Mouse (Mus musculus) forebrain, embryonic 13.5 days (tissue): ENCODE measurements around the gene Gm17428. TPM values are rescaled to one million over a fixed set of nuclear protein-coding genes. Genes with fewer than 3 reads are reported as not detected.
A peak's percentile ranks its signal among the peaks of the same experiment; 100 is the strongest.

Experiments
- ATAC-seq: fragments of 200-750 bp; cut with Nextera tagmentation; 2 replicates; pipeline ENCODE4 v1.8.0; 2017
- H3K27ac ChIP-seq: fragments of 300-500 bp; sonication (generic); 2 replicates; pipeline ENCODE4 v1.5.1; 2015; ENCODE audit warnings: inconsistent platforms, mild to moderate bottlenecking, moderate library complexity
- H3K27me3 ChIP-seq: fragments of 300-500 bp; sonication (generic); 2 replicates; pipeline ENCODE4 v1.6.1; 2015; ENCODE audit warnings: mild to moderate bottlenecking, inconsistent platforms
- H3K36me3 ChIP-seq: fragments of 300-500 bp; sonication (generic); 2 replicates; pipeline ENCODE4 v1.6.1; 2015; ENCODE audit warnings: mild to moderate bottlenecking, inconsistent platforms; ENCODE audit not compliant: poor library complexity, severe bottlenecking
- H3K4me1 ChIP-seq: fragments of 300-500 bp; sonication (generic); 2 replicates; pipeline ENCODE4 v1.6.1; 2015; ENCODE audit warnings: inconsistent platforms
- H3K4me2 ChIP-seq: fragments of 300-500 bp; sonication (generic); 2 replicates; pipeline ENCODE4 v1.6.1; 2015; ENCODE audit warnings: inconsistent platforms, mild to moderate bottlenecking, moderate library complexity
- H3K4me3 ChIP-seq: fragments of 300-500 bp; sonication (generic); 2 replicates; pipeline ENCODE4 v1.5.1; 2015; ENCODE audit warnings: mild to moderate bottlenecking, inconsistent platforms
- H3K9ac ChIP-seq: fragments of 300-500 bp; sonication (generic); 2 replicates; pipeline ENCODE4 v1.6.1; 2015; ENCODE audit warnings: mild to moderate bottlenecking, inconsistent platforms
- H3K9me3 ChIP-seq: fragments of 300-500 bp; sonication (generic); replicated peaks from 2 replicates; pipeline ENCODE4 v1.6.1; 2016; ENCODE audit warnings: inconsistent platforms
- WGBS: fragments of 180-500 bp; shearing (Covaris S2); methylation state at CpG from one replicate; pipeline ENCODE4 v1.1.7; 2015; 5-methylcytosine and 5-hydroxymethylcytosine counted together
- polyA plus RNA-seq: library from polyadenylated mRNA; unstranded; fragments of >200 nt; fragmentation: Nextera tagmentation; extraction: Ambion mirVana; gene quantifications from 2 replicates; pipeline ENCODE4 v1.2.1, GENCODE M21; 2015

The Gm17428 gene
- polyA plus RNA-seq, 1 experiment from 2014 or later, result not detected

DNA sequence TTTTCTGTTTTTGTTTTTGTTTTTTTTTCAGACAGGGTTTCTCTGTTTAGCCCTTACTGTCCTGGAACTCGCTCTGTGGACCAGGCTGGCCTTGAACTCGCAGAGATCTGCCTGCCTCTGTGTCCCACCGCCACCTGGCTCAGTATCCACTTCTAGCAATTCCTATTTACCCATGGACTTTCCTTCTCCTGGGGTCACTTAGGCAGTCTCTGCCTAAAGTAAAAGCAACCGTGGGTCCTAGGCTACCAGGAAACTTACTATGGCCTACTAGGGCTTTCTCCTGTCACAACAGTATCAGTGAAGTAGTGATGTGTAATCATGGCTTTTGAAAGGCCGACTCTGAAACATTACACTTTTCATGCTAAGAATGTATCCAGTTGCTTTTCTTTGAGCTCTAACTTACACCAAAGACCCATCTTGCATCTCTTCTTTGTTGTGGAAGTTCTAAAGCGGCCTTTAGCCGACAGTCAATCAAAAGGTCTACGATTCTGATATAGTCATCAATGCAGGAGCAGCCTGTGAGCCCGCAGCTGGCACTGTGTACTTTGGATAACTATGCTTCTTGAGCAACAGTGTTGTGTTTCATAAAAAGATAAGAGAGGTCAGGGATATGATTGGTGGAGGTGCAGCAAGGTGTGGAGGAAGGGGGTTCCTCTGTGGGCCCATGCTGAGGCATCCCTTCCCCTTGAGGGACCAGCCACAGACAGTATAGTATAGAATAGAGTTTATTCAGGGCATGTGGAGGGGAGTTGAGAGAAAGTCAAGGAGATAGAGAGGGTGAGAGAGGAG is 30.6 kb downstream of the Gm17428 start:
- ATAC-seq, result no peak
- H3K36me3 ChIP-seq, result no peaks in the 10 kb centered on the region
- peaks cover 24% of the 10 kb centered on the region for H3K4me1 ChIP-seq
- WGBS, result 88% methylated on average over 9 of the region's 9 CpGs
- no peak overlapping the region for H3K9ac ChIP-seq
- no peaks in the 10 kb centered on the region for H3K9me3 ChIP-seq
- no peak overlapping the region for H3K4me2 ChIP-seq
- no peak overlapping the region for H3K4me3 ChIP-seq
- no peak overlapping the region for H3K27ac ChIP-seq
- no peaks in the 10 kb centered on the region for H3K27me3 ChIP-seq

DNA sequence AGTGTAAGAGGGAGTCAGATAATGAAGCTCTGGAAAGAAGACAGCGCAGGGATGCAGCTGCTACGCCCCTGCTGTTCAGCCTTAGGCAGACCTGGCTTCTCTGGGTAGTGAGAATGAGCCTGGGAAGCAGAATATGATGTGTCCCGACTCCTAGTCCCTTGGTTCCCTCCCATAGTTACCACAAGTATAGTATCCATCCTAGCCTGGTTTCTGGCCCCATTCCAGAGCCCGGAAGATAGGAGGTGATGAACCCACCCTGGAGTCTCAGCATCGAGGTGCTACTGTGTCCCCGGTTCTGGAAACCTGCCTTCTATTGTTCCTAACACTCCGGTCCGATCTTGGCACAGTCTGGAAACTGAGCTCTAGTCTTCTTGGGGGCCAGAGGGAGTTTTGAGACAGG is 31.7 kb downstream of the Gm17428 start:
- Histone ChIP-seq H3K27ac (no peak overlapping the region), H3K9ac (no peak overlapping the region), H3K9me3 (no peaks in the 10 kb centered on the region), H3K4me1 (peaks cover 14% of the 10 kb centered on the region), H3K4me2 (no peak overlapping the region), H3K4me3 (no peak overlapping the region), H3K36me3 (no peaks in the 10 kb centered on the region), H3K27me3 (no peaks in the 10 kb centered on the region)
- 86% methylated on average over 8 of the region's 8 CpGs for WGBS
- no peak for ATAC-seq

DNA sequence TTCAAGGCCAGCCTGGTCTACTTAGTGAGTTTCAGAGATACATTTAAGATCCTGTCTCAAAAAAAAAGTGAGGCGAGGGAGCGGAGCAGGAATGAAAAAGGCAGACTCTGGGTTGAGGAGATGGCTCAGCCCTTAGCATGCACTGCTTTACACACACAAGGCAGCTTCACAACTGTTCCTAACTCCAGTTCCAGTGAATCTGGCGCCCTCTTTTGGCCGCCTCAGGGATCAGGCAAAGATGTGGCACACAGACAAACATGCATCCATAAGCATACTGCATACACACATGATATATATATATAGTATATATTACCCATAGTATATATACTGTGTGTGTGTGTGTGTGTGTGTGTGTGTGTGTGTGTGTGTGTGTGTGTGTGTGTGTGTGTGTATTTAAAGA is 34.4 kb downstream of the Gm17428 start:
- peaks cover 3% of the 10 kb centered on the region for H3K4me1 ChIP-seq
- H3K9ac ChIP-seq, result no peak overlapping the region
- no peak overlapping the region for H3K4me3 ChIP-seq
- H3K9me3 ChIP-seq, result no peaks in the 10 kb centered on the region
- no peaks in the 10 kb centered on the region for H3K36me3 ChIP-seq
- H3K27ac ChIP-seq, result no peak overlapping the region
- no peaks in the 10 kb centered on the region for H3K27me3 ChIP-seq
- no peak overlapping the region for H3K4me2 ChIP-seq
- no peak for ATAC-seq
- WGBS, result 59% methylated on average over 4 of the region's 4 CpGs

DNA sequence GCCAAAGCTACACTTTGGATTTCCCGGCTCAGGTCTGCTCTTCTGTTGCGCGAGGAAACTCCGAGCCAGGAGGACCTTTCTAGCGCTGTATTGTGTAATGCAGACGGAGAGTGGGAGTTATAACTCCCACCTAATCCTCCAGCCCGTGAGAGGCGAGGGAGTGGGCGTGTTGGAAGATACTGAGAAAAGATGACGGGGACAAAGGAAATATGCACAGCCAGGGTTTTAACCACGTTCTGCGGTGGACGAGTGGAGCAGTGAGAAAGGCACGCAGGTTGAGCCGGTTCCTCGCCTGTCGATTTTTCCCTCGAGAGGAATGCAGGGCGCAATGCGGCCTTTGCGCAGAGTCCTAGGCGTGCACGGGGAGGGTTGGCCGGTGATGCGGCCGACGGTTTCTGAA is 37.9 kb downstream of the Gm17428 start:
- Histone ChIP-seq H3K27ac (peak overlapping the region; percentile 92), H3K9ac (peak overlapping the region; percentile 76), H3K4me1 (peaks cover 11% of the 10 kb centered on the region), H3K9me3 (no peaks in the 10 kb centered on the region), H3K27me3 (no peaks in the 10 kb centered on the region), H3K4me2 (peak overlapping the region; percentile 67), H3K4me3 (peak overlapping the region; percentile 81), H3K36me3 (peaks cover 18% of the 10 kb centered on the region)
- peak; percentile 64 for ATAC-seq
- 0% methylated on average over 27 of the region's 27 CpGs for WGBS

DNA sequence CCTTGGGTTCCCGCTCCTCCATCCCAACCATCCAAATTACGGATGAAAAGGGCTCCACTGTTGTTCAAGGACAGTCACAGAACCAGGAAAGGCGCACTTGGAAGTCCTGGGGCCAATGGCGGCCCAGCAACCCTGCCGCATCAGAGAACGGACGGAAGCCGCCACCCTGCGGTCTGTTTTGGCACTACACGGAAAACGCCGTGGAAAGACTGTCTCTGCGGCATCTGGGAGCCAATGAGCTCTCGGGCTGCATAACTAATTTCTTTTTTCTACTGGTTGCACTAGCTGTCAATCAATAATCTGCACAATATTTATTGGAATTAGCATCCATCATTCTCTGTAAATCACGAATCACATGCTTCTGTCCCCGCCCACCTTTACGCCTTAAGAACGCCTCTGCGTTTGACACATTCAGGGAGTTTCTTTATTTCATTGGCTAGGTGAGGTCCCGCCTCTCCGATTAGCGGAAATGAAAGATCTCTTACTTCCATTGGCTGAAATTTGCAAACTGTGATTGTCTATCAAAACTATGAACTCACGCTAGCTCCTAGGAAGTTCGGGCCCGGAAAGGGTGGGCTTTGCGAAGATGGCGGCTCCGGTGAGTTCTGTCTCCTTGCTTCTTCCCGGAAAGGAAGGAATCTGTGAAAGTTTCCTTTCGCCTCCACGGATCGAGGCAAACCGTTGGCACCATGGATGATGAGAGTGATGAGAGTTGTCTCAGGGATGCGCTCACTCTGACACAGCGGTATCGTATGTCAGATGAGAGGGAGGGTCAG is 38.4 kb downstream of the Gm17428 start, which contains the start of gene Ngdn:
Gene Ngdn, plus strand, starts transcription at position 464 of the 776 bp plus-strand sequence.
- H3K36me3 ChIP-seq, result peaks cover 20% of the 10 kb centered on the region
- H3K9me3 ChIP-seq, result no peaks in the 10 kb centered on the region
- peak within 1 kb of the TSS; percentile 81 for H3K4me3 ChIP-seq
- peak; percentile 97 for ATAC-seq
- peaks cover 11% of the 10 kb centered on the region for H3K4me1 ChIP-seq
- peak within 1 kb of the TSS; percentile 85 for H3K4me2 ChIP-seq
- H3K27ac ChIP-seq, result peak within 1 kb of the TSS; percentile 92
- H3K9ac ChIP-seq, result peak within 1 kb of the TSS; percentile 82
- H3K27me3 ChIP-seq, result no peaks in the 10 kb centered on the region
- under 1% methylated on average over 36 of the region's 36 CpGs for WGBS

DNA sequence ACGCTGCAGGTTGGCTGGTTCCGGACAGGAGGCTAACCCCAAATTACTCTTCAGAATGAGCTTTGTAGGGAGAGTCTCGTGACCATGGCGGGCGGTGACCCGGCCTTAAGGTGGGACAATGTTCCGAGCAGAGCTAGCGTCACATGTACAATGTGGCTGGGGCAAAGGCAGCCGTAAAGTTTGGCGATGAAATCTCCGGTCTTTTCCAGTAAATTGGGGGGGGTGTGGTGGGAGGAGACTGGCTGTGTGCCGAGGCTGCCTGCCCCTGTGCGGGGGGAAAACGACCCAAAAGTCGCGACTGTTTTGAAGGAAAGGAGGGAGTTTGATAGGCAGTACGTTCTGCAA is 39.0 kb downstream of the Gm17428 start:
- Histone ChIP-seq H3K9ac (peak overlapping the region; percentile 82), H3K27ac (peak overlapping the region; percentile 72), H3K36me3 (peaks cover 26% of the 10 kb centered on the region), H3K4me3 (peak overlapping the region; percentile 81), H3K4me1 (peaks cover 11% of the 10 kb centered on the region), H3K4me2 (peak overlapping the region; percentile 85), H3K9me3 (no peaks in the 10 kb centered on the region), H3K27me3 (no peaks in the 10 kb centered on the region)
- ATAC-seq, result no peak
- WGBS, result under 1% methylated on average over 17 of the region's 17 CpGs

DNA sequence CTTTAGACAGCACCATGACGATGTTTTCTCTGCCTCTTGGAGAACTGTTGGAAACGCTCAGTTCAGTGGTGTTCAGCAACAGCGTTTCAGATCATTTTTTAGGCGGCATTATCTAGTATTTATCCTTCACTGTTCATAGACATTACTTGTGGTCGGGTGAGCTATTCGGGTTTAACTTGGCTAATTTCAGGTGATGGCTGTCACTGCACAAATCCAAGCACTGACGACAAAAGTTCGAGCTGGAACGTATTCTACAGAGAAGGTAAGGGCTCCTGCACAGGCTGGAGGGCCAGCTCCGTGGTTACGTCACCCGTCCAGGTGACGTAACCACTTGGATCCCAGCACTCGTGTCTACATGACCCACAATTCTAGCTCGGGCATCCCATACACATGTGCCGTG is 40.1 kb downstream of the Gm17428 start:
- WGBS, result 93% methylated on average over 16 of the region's 16 CpGs
- H3K36me3 ChIP-seq, result peaks cover 37% of the 10 kb centered on the region

DNA sequence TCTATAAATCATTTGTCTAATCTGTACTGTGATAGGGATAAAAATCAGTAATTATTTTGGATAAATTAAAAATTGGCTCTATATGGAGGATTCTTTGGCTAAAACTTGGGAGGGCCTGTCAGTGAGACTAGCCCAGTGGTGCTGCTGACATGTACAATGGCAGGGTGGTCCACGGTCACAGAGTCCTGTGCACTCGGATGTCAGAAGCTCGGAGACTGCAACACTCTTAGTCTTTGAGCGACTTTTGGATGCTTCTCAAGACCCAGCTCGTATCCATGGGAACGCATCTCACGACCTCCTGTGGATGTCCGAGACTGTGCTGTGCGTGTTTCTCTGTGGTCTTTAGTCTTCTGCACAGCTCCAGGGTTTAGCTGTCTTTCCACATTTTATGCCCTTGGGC is 43.7 kb downstream of the Gm17428 start:
- H3K9ac ChIP-seq, result no peak overlapping the region
- H3K4me1 ChIP-seq, result peaks cover 11% of the 10 kb centered on the region
- no peaks in the 10 kb centered on the region for H3K9me3 ChIP-seq
- no peak overlapping the region for H3K27ac ChIP-seq
- no peak overlapping the region for H3K4me2 ChIP-seq
- H3K27me3 ChIP-seq, result no peaks in the 10 kb centered on the region
- ATAC-seq, result no peak
- 65% methylated on average over 9 of the region's 9 CpGs for WGBS
- peaks cover 69% of the 10 kb centered on the region for H3K36me3 ChIP-seq
- no peak overlapping the region for H3K4me3 ChIP-seq

More for the DNA sequence above, 40.1 kb downstream of the Gm17428 start:
- H3K27me3 ChIP-seq, result no peaks in the 10 kb centered on the region
- 0 out of 2 replicates have a peak overlapping the region, but pooled peaks have one; percentile 10 for H3K4me2 ChIP-seq
- no peak overlapping the region for H3K4me3 ChIP-seq
- ATAC-seq, result no peak
- H3K9ac ChIP-seq, result no peak overlapping the region
- H3K9me3 ChIP-seq, result no peaks in the 10 kb centered on the region
- H3K27ac ChIP-seq, result no peak overlapping the region
- H3K4me1 ChIP-seq, result peaks cover 11% of the 10 kb centered on the region

DNA sequence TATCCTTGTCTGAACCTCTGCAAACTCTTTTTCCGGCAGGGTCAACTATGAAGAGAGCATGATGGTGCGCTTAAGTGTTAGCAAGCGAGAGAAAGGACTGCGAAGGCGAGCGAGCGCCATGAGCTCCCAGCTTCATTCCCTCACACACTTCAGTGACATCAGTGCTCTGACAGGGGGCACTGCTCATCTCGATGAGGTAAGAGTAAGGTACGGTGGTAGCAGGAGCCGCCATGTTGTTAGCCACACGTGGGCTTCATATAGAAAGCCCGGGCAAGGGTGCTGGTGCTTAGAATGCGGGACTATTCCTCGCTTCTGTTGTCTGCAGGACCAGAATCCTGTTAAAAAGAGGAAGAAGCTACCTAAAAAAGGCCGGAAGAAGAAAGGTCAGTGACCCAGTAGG is 46.3 kb downstream of the Gm17428 start:
- no peaks in the 10 kb centered on the region for H3K9me3 ChIP-seq
- no peaks in the 10 kb centered on the region for H3K27me3 ChIP-seq
- no peak for ATAC-seq
- no peak overlapping the region for H3K9ac ChIP-seq
- H3K4me3 ChIP-seq, result no peak overlapping the region
- H3K27ac ChIP-seq, result no peak overlapping the region
- no peak overlapping the region for H3K4me2 ChIP-seq
- H3K4me1 ChIP-seq, result peaks cover 9% of the 10 kb centered on the region
- peaks cover 58% of the 10 kb centered on the region for H3K36me3 ChIP-seq
- WGBS, result 87% methylated on average over 15 of the region's 15 CpGs

DNA sequence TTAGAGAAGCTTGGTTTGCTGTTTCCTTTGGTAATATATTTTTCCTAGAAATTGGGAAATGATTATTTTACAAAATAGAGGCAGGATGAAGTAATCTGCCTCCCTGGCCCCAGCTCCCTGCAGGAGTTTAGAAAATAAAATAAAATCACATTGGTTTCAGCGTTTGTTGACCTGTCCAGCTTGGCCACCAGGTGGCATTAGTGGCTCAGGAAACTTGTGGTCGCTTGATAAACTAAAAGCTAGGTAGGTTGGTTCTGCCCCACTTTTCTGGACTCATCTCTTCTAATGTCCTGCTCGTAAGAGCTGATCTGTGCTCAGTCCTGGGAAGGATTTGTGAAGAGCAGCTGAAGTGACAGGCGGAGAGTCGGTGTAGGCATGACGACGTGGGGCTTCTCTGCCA is 47.5 kb downstream of the Gm17428 start:
- H3K36me3 ChIP-seq, result peaks cover 55% of the 10 kb centered on the region
- H3K27ac ChIP-seq, result no peak overlapping the region
- H3K27me3 ChIP-seq, result no peaks in the 10 kb centered on the region
- H3K4me3 ChIP-seq, result no peak overlapping the region
- no peaks in the 10 kb centered on the region for H3K9me3 ChIP-seq
- no peak overlapping the region for H3K9ac ChIP-seq
- H3K4me1 ChIP-seq, result peaks cover 21% of the 10 kb centered on the region
- WGBS, result 60% methylated on average over 7 of the region's 7 CpGs
- no peak for ATAC-seq
- no peak overlapping the region for H3K4me2 ChIP-seq

DNA sequence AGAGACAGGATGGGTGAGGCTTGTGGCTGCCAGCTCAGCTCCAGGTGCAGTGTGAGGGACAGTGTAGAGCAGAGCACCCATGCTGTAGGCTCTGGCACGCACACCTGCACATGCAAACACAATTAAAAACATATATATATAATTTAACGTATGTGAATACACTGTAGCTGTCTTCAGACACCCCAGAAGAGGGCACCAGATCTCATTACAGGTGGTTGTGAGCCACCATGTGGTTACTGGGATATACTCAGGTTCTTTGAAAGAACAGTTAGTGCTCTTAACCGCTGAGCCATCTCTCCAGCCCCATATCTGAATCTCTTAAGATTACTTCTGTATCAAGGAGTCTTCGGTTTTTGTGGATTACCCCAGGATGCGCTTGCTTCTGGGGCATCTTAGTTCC is 48.8 kb downstream of the Gm17428 start:
- 78% methylated on average over 5 of the region's 5 CpGs for WGBS
- Histone ChIP-seq H3K27ac (no peak overlapping the region), H3K9me3 (no peaks in the 10 kb centered on the region), H3K9ac (no peak overlapping the region), H3K27me3 (no peaks in the 10 kb centered on the region), H3K4me1 (peaks cover 29% of the 10 kb centered on the region), H3K4me2 (no peak overlapping the region), H3K4me3 (no peak overlapping the region), H3K36me3 (peaks cover 47% of the 10 kb centered on the region)
- ATAC-seq, result no peak
